Mouse (Mus musculus) heart, postnatal 36 days (tissue): Measurements from ENCODE around the gene Lyrm1. TPM values are rescaled to one million over a fixed set of nuclear protein-coding genes. Genes with fewer than 3 reads are reported as not detected.

Source experiments
- DNase-seq, 2 experiments: peaks; one replicate each; pipeline ENCODE4 v3.0.0; 2021 to 2022
- intact Hi-C: fragments of 180-260 bp; cut with DNase I; formaldehyde crosslinking; loops from one replicate; pipeline ENCODE4 v1.15.1; 2025
- total RNA-seq, 2 experiments: library from RNA; stranded (reverse); gene quantifications; 2 replicates each; pipeline ENCODE4 v1.2.3; 2021

The Lyrm1 gene
- total RNA-seq, 2 experiments from 2014 or later, result 7.9 to 9.0 TPM

DNA sequence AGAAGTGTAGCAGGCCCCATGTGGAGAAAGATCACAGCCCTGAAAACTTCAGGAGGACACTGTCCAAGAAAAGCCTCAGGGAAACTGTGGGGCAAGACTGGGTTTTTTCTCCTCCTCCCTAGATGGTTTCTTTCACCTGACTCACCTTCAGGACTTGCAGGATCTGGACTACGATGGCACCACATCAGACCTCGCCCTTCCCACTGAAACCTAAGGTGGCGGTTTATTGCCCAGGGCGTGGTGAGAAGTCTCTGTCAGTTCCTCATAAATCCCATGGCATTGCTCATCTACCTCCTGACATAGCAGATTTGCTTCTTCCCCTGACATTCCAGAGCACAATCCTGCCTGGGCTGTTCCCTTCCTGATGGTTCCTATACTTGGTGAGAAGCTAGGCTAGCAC lies 63.8 kb downstream of the Lyrm1 start:
- no peak for DNase-seq
- intact Hi-C loops, result no loop called here

DNA sequence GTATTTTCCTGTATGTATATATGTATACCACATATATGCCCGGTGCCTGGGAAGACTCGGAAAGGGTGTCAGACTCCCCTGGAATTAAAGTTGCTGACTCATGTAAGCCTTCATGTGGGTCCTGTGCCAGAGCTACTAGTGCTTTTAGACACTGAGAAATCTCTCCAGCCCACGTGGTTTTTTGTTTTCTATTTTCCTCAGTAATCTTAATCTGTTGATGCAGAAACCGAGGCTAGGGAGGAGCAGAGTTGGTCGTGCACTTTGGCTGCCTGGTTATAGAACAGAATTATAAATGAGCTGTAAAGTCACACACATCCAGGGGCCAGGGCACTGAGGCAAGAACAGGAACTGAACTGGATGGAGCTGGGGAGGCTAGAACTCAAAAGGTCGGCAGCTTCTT lies 64.3 kb downstream of the Lyrm1 start:
- intact Hi-C loops, result no loop called here
- peak in 1 of 2 experiments; percentile 28 for DNase-seq

GRCm38 (mm10) chr7:119960546-119960945 lies 64.9 kb downstream of the Lyrm1 start:
- intact Hi-C loops, result no loop called here
- no peak for DNase-seq

DNA sequence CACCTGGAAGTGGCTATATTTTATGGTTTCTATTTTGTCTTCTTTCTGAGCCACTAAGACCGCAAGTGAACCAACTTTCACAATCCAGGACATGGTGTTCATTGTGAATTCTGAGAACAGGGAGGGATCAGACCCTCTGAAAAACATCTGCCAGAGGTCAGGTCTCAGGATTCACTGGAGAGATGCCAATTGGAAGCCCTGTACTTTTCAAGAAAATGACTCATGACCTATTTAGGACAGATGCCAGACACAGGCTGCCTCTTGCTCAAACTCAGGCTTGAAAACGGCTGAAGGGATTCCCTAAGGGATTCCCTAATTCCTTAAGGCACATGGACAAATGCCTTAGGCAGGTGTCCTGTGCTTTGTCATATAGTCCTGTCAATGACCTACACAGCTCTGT lies 65.4 kb downstream of the Lyrm1 start:
- intact Hi-C loops, result no loop called here
- peak; percentile 53 to 70 for DNase-seq

DNA sequence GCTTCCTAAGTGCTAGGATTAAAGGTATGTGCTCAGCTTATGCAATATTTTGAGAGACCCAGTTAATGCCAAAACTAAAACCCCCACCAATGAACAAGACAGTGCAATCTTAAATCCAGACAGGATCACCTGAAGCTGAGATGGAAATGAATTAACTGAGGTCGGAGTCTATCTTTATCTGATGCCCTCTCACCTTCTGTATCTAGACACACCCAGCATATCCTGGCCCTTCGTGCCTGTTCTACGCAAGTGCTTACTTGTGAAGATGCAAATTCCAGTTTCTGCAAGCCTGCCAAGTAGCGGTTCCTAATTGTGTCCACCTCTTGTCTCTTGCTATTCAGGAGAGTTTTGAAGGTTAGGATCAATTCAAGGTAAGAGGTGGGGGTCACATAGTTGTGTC lies 69.5 kb downstream of the Lyrm1 start:
- intact Hi-C loops, result loop anchor here (5.0 kb wide), 1 partner anchor 113 kb away; no protein-coding TSS in a partner anchor
- no peak for DNase-seq

- intact Hi-C loops, result loop anchor here (5.0 kb wide), 1 partner anchor 114 kb away; no protein-coding TSS in a partner anchor
- no peak for DNase-seq
Observed at GRCm38 (mm10) chr7:119965651-119966395, 70.2 kb downstream of the Lyrm1 start.

- intact Hi-C loops, result loop anchor here (5.0 kb wide), 1 partner anchor 117 kb away; no protein-coding TSS in a partner anchor
- DNase-seq, result no peak
Observed at GRCm38 (mm10) chr7:119969320-119969719, 73.7 kb downstream of the Lyrm1 start.

- intact Hi-C loops, result no loop called here
- DNase-seq, result no peak
Observed at GRCm38 (mm10) chr7:119974214-119974613, 78.6 kb downstream of the Lyrm1 start.

- intact Hi-C loops, result no loop called here
- DNase-seq, result peak; percentile 17 to 38
Observed at GRCm38 (mm10) chr7:119976256-119976655, 80.6 kb downstream of the Lyrm1 start.

- intact Hi-C loops, result no loop called here
Observed at GRCm38 (mm10) chr7:119977574-119977973, 81.9 kb downstream of the Lyrm1 start.

GRCm38 (mm10) chr7:119978576-119978975 lies 82.9 kb downstream of the Lyrm1 start:
- intact Hi-C loops, result no loop called here
- DNase-seq, result no peak

More at GRCm38 (mm10) chr7:119977574-119977973, 81.9 kb downstream of the Lyrm1 start:
- DNase-seq, result no peak

DNA sequence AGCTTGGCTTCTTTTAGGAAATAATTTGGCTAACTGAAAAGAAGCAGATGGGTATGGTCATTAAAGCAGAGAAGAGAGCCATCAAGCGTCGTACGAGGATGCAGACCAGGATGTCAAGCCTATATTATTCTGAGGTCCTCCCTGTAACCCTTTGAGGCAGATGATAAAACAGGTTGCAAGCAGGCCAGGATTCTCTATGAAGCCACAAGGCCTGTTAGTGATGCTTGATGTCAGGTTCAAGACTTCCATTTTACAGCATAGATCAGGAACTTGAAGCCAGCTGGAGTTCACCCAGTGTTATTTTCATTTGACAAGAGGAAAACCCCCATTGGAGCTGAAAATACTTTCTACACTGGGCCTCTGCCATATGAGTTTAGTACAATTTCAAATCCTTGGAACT lies 84.5 kb downstream of the Lyrm1 start:
- DNase-seq, result no peak
- intact Hi-C loops, result no loop called here

GRCm38 (mm10) chr7:119985279-119985912 lies 89.7 kb downstream of the Lyrm1 start:
- intact Hi-C loops, result no loop called here
- DNase-seq, result peak in 1 of 2 experiments; percentile 22

- no peak for DNase-seq
- intact Hi-C loops, result no loop called here
Observed at GRCm38 (mm10) chr7:119997066-119997465, 101.4 kb downstream of the Lyrm1 start.

Other genes starting within 250 kb of the Lyrm1 start
- gene Acsm4, start 205.8 kb upstream of the Lyrm1 start, total RNA-seq, result not detected
- 10 to 100 TPM; 14.8 to 17.6 TPM for gene Thumpd1, start 175.1 kb upstream of the Lyrm1 start, total RNA-seq
- under 1 TPM; 0.38 to 0.83 TPM for gene Acsm3, start 134.9 kb upstream of the Lyrm1 start, total RNA-seq
- gene Rexo5, start 101.9 kb upstream of the Lyrm1 start, total RNA-seq, result 1 to 10 TPM; 1.6 to 1.7 TPM
- 1 to 10 TPM; 1.9 to 2.3 TPM for gene Eri2, start 101.8 kb upstream of the Lyrm1 start, total RNA-seq
- 10 to 100 TPM in 1 of 2 experiments, 1 to 10 TPM in 1; 9.2 to 14.5 TPM for gene Dcun1d3, start 437 bp downstream of the Lyrm1 start, total RNA-seq
- gene Dnah3, start 199.4 kb downstream of the Lyrm1 start, total RNA-seq, result not detected
- 10 to 100 TPM; 24.1 to 54.3 TPM for gene Tmem159, start 206.5 kb downstream of the Lyrm1 start, total RNA-seq
- 1 to 10 TPM in 1 of 2 experiments, under 1 TPM in 1; 0.65 to 1.8 TPM for gene Zp2, start 249.4 kb downstream of the Lyrm1 start, total RNA-seq